Mouse (Mus musculus): ENCODE results near the gene Rtkn2. TPM values are rescaled to one million over a fixed set of nuclear protein-coding genes. Genes with fewer than 3 reads are reported as not detected.

Rtkn2 gene
- polyA plus RNA-seq, 1 experiment, result not detected

DNA sequence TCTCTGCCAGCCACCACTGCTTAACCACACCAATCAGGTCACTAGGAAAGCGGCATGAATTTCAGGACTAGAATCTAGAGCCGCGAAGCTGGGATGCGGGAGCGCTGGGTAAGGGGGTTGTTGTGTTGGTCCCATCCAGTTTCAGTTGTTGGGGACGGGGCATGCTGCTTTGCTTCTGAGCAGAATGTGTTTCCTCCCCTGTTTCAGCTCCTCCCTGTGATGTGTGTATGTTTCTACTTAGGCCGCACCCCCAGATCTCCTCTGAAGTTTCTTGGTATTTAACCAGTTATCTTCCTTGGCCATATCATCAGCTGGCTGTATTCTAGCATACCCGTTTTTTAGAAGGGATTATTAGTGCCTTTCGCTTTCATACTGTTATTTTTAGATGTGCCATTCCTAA lies 29.9 kb downstream of the Rtkn2 start:
- TF ChIP-seq GATA1 (IDR thresholded peaks at IDR 0.05; ENCODE audit: low read length), result no peak

DNA sequence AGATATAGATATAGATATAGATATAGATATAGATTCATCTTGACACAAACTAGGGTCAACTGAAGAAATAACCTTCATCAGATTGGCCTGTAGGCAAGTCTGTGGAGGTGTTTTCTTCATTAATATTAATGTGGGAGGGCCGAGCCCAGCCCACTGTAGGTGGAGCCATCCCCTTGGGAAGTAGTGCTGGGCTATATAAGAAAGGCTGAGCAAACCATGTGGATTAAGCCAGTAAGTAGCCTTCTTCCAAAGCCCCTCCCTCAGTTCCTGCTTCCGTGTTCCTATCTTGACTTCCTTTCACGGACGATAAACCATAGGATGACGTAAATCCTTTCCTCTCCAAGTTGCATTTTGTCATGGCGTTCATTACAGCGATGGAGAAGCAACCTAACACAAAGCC lies 30.5 kb downstream of the Rtkn2 start:
- no peak for TF ChIP-seq GATA1 (IDR thresholded peaks at IDR 0.05; ENCODE audit: low read length)

DNA sequence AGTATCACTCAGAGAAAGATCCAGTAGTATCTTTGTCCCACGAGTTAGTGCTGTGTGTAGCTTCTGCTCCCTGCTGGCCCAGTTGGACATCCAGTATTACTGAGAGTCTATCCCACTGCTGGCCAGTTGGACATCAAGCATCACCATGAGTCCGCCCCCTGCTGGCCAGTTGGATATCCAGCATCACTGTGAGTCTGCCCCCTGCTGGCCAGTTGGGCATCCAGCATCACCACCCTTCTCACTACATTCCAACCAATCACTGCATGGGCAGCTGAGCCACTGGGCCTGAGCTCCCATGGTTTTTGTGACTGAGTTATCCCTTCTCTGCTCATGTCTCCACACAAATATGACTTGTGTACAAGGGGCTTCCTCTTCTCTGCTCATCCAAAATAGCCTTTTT lies 33.8 kb downstream of the Rtkn2 start:
- no peak for TF ChIP-seq GATA1 (IDR thresholded peaks at IDR 0.05; ENCODE audit: low read length)

GRCm38 (mm10) chr10:68020755-68021154 lies 41.4 kb downstream of the Rtkn2 start:
- TF ChIP-seq GATA1 (IDR thresholded peaks at IDR 0.05; ENCODE audit: low read length), result no peak

- TF ChIP-seq GATA1 (IDR thresholded peaks at IDR 0.05; ENCODE audit: low read length), result no peak
Observed at GRCm38 (mm10) chr10:68025660-68026059, 46.3 kb downstream of the Rtkn2 start.

- no peak for TF ChIP-seq GATA1 (IDR thresholded peaks at IDR 0.05; ENCODE audit: low read length)
Observed at GRCm38 (mm10) chr10:68028327-68029080, 49.1 kb downstream of the Rtkn2 start.

GRCm38 (mm10) chr10:68029081-68029626 lies 49.8 kb downstream of the Rtkn2 start:
- no peak for TF ChIP-seq GATA1 (IDR thresholded peaks at IDR 0.05; ENCODE audit: low read length)

GRCm38 (mm10) chr10:68030027-68030426 lies 50.7 kb downstream of the Rtkn2 start:
- no peak for TF ChIP-seq GATA1 (IDR thresholded peaks at IDR 0.05; ENCODE audit: low read length)

DNA sequence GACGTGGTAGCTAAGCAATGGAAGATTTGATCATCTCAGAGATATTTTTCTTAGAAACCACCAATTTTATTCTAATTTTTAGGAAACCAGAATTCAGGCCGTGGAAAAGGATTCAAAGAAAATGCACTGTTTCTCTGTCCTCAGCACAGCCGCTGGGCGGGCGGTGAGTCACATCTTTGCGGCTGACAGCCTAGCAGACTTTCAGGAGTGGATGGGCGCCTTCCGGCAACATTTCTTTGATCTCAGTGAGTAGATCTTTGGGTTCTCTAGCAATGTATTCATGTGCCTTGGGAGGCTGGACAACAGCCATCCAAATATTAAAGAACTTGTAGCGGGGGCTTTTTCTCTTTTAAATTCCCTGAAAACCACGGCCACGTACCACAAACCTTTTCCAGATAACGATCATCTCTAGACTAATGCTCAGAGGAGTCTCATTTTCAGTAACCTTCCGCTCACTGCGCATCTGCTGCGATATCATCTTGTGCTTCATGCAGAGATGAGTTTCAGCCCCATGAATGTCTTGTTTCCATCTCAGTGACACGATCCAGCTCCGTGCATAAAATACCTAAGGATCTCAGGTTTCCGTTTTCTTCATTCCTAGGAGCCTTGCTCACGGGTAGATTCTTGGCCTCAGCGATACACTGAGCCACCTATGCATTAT lies 56.5 kb downstream of the Rtkn2 start:
- TF ChIP-seq GATA1 (IDR thresholded peaks at IDR 0.05; ENCODE audit: low read length), result no peak

GRCm38 (mm10) chr10:68036368-68036980 lies 57.1 kb downstream of the Rtkn2 start:
- no peak for TF ChIP-seq GATA1 (IDR thresholded peaks at IDR 0.05; ENCODE audit: low read length)

GRCm38 (mm10) chr10:68038997-68039624 lies 59.7 kb downstream of the Rtkn2 start:
- no peak for TF ChIP-seq GATA1 (IDR thresholded peaks at IDR 0.05; ENCODE audit: low read length)

GRCm38 (mm10) chr10:68039641-68040205 lies 60.4 kb downstream of the Rtkn2 start:
- TF ChIP-seq GATA1 (IDR thresholded peaks at IDR 0.05; ENCODE audit: low read length), result no peak

GRCm38 (mm10) chr10:68040394-68040793 lies 61.0 kb downstream of the Rtkn2 start:
- TF ChIP-seq GATA1 (IDR thresholded peaks at IDR 0.05; ENCODE audit: low read length), result no peak

DNA sequence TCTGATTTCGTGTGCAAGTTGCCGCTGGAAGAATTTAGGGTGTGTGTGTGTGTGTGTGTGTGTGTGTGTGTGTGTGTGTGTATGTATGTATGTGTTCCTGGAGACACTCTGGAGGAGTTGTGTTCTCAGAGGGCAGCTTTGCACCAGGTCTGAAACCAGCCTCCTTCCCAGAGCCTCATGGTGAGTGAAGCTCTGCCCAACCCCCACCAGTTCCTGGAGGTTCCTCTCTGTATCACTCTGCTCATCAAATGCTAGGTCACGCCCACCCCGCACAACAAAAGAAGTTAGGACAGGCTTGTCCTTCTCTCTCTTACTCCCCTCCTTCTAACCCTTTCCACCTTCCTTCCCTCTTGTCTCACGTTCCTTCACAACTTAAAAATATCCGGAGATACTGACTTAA lies 64.6 kb downstream of the Rtkn2 start:
- TF ChIP-seq GATA1 (IDR thresholded peaks at IDR 0.05; ENCODE audit: low read length), result no peak

DNA sequence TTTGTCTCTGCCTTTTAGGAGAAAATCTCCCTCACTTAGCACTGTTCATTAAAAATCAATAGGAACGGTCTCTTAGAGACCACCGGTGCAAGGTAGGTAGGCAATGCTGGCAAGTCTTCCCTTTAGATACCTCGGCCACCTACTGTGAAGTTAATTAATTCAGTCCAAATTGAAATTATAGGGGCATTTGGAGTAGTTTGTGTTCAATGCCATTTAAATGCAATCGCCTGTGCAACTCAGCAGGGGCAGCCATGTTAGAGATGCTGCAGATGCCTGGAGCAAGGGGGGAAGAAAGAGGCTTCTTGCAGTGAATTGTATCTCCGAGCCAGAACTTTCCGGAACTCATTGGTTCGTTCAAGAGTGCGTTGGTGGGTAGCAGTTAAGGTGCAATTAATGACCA lies 65.5 kb downstream of the Rtkn2 start:
- no peak for TF ChIP-seq GATA1 (IDR thresholded peaks at IDR 0.05; ENCODE audit: low read length)
